Mouse (Mus musculus): ENCODE results near the gene Bhlhb9.
"Not testable (repeated sequence)": the region's sequence is repeated elsewhere in the genome, so short reads cannot be mapped to it uniquely, and the experiment has no call there.

Bhlhb9 gene

GRCm38 (mm10) chrX:135797212-135797644 is at the start of gene Bhlhb9:
Gene Bhlhb9 (plus strand): TSS chrX:135797594.
- DNase-seq (ENCODE audit: low read depth, low spot score) = peak; percentile 40

GRCm38 (mm10) chrX:135752832-135753231 is 44.6 kb upstream of the Bhlhb9 start:
- DNase-seq (ENCODE audit: low read depth, low spot score) = peak; percentile 52

- peak; percentile 9 for DNase-seq (ENCODE audit: low read depth, low spot score)
These were observed 35.7 kb upstream of the Bhlhb9 start for GRCm38 (mm10) chrX:135761707-135762106.

- DNase-seq (ENCODE audit: low read depth, low spot score) = no peak
These were observed 29.3 kb upstream of the Bhlhb9 start for GRCm38 (mm10) chrX:135768043-135768548.

DNA sequence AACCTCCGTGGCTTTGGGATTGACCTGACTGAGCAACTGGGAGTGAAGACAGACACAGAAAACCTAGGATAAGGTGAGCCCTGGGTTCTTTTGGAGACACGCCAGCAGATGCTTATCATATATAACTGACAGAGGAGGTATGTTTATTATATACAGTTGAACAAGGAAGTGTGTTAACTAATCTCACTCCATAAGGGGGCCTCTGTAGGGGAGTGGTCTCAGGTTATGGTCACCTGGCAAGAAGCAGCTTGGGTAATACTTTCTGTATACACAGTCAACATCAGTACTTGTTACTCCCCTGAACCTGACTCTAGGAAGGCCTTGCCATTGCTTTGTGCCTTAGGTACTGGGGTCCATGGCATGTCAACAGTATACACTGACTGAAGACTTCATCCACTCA is 28.8 kb upstream of the Bhlhb9 start:
- no peak for DNase-seq (ENCODE audit: low read depth, low spot score)

DNA sequence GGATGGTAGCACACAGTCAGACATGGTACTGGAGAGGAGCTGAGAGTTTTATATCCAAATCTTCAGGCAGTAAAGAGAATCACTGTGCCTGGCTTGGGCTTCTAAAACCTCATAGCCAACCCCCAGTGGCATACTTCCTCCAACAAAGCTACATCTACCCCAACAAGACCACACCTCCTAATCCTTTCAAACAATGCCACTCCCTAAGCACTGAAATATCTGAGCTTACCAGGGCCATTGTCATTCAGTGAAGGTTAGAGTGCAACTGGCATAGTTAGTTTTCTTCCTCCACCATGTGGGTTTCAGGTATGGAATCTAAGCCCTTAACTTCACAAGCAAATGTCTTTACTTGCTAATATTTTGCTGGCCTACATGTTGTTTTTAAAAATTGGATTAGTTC is 5.9 kb upstream of the Bhlhb9 start:
- no peak for DNase-seq (ENCODE audit: low read depth, low spot score)

DNA sequence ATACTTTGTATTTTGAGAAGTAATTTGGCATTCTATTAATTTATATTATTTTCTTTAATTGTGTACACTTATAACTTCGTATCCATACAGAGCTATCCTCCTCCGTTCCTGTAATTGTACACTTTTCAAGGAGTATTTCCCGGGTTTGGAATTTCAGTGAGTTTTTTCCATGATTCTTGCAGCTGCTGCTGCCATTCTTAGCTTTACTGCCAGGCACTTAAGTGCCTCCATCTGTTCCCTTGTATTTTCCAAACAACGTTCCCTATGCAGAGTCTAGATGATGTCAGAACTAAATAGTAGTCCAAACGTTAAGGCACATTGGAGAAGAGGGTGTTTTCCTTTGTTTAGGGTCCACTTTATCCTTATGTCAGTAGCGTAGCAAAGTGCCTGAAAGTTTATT is 5.1 kb upstream of the Bhlhb9 start:
- no peak for DNase-seq (ENCODE audit: low read depth, low spot score)

GRCm38 (mm10) chrX:135795591-135796304 is 1.6 kb upstream of the Bhlhb9 start:
- DNase-seq (ENCODE audit: low read depth, low spot score) = not testable (repeated sequence)

- not testable (repeated sequence) for DNase-seq (ENCODE audit: low read depth, low spot score)
These were observed 836 bp upstream of the Bhlhb9 start for GRCm38 (mm10) chrX:135796305-135797211.

DNA sequence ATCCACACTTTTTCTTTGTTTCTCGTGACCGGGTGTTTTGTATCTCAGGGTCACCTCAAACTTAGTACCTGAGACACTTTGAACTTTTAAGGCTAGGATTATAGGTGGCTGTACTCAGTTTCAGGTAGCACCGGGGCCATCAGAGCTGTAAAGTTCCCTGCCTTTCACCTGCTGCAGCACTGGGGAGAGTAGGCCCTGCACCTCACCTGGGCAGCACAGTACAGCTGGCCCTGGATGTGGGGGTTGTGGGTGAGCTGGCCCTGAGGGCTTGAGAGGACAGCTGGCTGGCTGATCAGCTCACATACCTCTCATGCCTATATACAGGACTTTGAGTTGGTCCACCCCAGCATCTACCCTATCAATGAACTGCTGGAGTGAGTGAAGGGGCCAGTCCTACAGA is 6.8 kb downstream of the Bhlhb9 start:
- DNase-seq (ENCODE audit: low read depth, low spot score) = no peak

- DNase-seq (ENCODE audit: low read depth, low spot score) = peak; percentile 6
These were observed 8.4 kb downstream of the Bhlhb9 start for GRCm38 (mm10) chrX:135805780-135806179.

- DNase-seq (ENCODE audit: low read depth, low spot score) = not testable (repeated sequence)
These were observed 38.5 kb downstream of the Bhlhb9 start for GRCm38 (mm10) chrX:135835896-135836295.

DNA sequence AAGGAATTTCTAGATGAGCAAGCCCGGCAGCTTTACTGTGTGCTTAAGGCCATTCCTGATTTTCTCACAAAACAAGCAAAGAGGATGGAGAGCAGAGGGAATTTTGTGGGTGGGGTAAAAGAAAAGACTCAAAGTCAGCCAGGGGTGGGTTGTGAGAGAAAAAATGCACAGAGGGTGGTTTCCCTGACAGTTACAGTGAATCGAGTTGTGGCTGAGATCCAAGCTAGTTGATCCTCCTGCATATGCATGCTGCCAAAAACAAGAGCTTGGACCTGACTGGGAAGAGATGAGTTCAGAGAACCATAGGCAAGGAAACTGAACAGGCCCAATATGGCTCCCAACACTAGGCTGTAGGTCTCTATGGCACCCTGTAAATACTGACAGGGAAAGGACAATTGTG is 40.5 kb downstream of the Bhlhb9 start:
- no peak for DNase-seq (ENCODE audit: low read depth, low spot score)

- not testable (repeated sequence) for DNase-seq (ENCODE audit: low read depth, low spot score)
These were observed 41.3 kb downstream of the Bhlhb9 start, which contains the start of gene Gprasp2 for GRCm38 (mm10) chrX:135838521-135839360. Gene Gprasp2 (plus strand): TSS chrX:135839034.

- peak; percentile 8 for DNase-seq (ENCODE audit: low read depth, low spot score)
These were observed 42.3 kb downstream of the Bhlhb9 start for GRCm38 (mm10) chrX:135839397-135840391.

- not testable (repeated sequence) for DNase-seq (ENCODE audit: low read depth, low spot score)
These were observed 69.4 kb downstream of the Bhlhb9 start for GRCm38 (mm10) chrX:135866806-135867205.

DNA sequence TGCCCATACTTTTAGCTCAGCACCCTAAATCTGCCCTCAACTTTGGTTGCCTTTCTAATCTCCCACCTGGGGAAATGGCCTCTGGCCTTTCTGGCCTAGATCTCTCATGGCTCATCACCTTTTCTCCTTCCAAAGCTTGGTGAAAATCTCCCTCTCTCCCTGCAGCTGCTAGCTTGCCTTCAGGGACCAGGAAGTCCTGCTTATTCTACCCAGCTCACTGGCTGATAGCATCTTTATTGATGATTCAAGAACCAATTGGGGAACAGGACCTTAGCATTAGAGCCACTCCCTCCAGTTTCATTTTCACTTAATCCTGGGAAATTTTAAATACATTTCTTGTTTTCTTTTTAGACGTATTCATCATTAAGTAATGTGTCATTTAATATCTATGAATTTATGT is 79.3 kb downstream of the Bhlhb9 start:
- no peak for DNase-seq (ENCODE audit: low read depth, low spot score)

- DNase-seq (ENCODE audit: low read depth, low spot score) = no peak
These were observed 82.2 kb downstream of the Bhlhb9 start for GRCm38 (mm10) chrX:135879626-135880025.

DNA sequence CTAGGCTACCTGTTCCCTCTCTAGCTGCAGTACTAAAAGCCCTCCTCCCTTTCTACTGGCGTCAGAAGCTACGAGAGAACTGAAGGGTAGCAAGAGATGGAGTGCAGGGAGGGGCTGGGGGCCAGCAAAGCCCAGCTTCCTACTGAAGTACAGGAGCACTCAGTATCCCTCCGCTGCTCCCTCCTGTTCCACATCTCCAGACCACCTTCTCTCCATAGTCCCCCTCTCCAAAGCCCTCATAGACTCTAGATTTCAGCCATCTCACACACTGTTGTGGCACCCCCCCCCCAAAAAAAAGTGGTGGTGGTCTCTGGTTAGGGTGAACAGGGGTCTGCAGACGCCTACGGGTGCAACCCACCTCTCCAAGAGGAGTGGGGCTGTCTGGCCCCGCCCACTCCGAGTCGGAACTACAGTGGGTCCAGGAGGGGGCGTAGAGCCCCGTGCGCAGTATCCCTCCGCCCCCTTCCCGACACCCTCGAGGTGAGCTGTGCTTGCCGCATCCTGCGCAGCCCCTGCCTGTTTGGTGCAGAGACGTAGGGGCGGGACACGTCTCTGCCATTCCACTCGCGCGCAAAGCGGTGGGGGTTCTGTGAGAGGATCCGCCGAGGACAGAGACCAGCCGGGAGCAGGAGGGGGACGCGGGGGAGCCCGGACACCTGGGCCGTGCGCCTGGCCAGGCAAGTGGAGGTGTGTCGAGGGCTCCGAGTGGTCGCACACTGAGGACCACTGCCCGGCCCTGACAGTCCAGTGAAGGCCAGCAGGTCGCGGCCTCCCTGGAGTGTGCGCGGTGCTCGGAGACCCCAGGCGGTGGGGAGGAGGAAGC is 88.2 kb downstream of the Bhlhb9 start:
- no peak for DNase-seq (ENCODE audit: low read depth, low spot score)
